Mouse (Mus musculus): Measurements from ENCODE around the gene Hs2st1.

DNA sequence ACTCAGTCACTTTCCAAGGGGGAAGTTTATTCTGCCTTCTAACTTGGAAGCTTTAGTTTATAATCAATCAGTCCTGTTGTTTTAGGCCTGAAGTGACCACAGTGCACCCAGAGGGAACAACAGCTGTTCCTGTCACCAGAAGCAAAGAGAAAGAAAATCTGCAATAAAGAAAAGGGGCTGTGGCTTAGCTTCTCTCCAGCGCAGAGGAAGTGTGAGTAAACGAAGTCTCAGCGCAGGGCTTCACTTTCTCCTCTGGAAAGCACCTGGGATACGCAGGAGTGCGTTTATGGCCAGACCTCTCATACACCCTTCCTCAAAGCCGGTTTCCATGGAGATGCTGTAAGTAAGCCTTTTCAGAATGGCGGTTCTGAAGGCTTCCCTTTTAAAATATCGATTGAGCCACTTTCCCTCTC lies 110.7 kb downstream of the Hs2st1 start:
- TF ChIP-seq TAL1 (IDR thresholded peaks at IDR 0.05; ENCODE audit: low read length) (no peak), POLR2A (IDR thresholded peaks at IDR 0.05; ENCODE audit: control insufficient read depth in 1 of 2, insufficient read depth in 1 of 2, low read depth in 1 of 2, low read length in 2 of 2, poor library complexity in 1 of 2) (no peak), CTCF (IDR thresholded peaks at IDR 0.05 in 2 of 3, conservative IDR thresholded peaks at IDR 0.05 in 1 of 3; ENCODE audit: control insufficient read depth in 1 of 3, insufficient read depth in 1 of 3, low read depth in 2 of 3, low read length in 3 of 3, poor library complexity in 1 of 3, severe bottlenecking in 1 of 3) (no peak), ZKSCAN1 (IDR thresholded peaks at IDR 0.05; ENCODE audit: low read depth, low read length) (no peak), GABPA (IDR thresholded peaks at IDR 0.05; ENCODE audit: low read depth, low read length) (no peak)

Data from MEL (cell line).